Mouse (Mus musculus) cortical plate, adult 2 months (tissue): ENCODE measurements around the gene Scg5.

Source experiments
- CTCF ChIP-seq: fragments of 200-500 bp; IDR thresholded peaks from 2 replicates; pipeline ENCODE4 v1.5.1; 2011; ENCODE audit warnings: mild to moderate bottlenecking, control low read depth, low read length; ENCODE audit not compliant: insufficient read depth; ENCODE audit errors: extremely low read depth
- POLR2A ChIP-seq: fragments of 200-500 bp; IDR thresholded peaks from 2 replicates; pipeline ENCODE4 v1.6.1; 2011; ENCODE audit warnings: mild to moderate bottlenecking, low read length, control low read depth; ENCODE audit not compliant: insufficient read depth; ENCODE audit errors: extremely low read depth

DNA sequence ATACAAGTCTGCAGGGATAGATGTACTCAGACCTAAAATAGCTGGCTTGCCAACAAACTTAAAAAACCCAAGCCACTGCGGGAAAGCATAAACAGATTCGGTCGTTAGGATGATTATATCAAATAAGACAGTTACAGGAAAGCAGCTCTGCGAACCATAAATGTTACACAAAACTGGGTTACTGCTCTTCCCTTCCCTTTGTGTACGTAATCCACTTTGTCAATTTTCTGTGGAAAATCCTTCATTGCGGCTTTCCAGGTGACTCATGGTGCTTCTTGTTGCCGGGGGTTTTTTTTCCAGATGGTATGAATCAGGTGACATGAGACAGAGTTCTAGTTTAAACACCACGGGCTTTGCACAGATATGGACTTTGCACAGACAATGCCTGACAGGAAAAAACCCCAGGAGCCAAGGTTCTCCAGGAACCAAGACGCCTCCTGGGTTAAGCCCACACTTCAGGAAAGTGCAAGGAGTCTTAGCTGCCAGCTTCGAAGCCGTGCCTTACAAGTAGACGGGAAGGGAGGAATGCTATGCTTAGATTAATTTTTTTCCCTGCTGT, 7.7 kb downstream of the Scg5 start:
- TF ChIP-seq POLR2A, result no peak
- no peak for TF ChIP-seq CTCF
